Mouse (Mus musculus) layer of hippocampus, adult 11-12 months (tissue): ENCODE data around the gene B3gnt8.

Source experiments
- DNase-seq: peaks from one replicate; pipeline ENCODE4 v3.0.0; 2022; ENCODE audit warnings: low spot score

B3gnt8 gene

DNA sequence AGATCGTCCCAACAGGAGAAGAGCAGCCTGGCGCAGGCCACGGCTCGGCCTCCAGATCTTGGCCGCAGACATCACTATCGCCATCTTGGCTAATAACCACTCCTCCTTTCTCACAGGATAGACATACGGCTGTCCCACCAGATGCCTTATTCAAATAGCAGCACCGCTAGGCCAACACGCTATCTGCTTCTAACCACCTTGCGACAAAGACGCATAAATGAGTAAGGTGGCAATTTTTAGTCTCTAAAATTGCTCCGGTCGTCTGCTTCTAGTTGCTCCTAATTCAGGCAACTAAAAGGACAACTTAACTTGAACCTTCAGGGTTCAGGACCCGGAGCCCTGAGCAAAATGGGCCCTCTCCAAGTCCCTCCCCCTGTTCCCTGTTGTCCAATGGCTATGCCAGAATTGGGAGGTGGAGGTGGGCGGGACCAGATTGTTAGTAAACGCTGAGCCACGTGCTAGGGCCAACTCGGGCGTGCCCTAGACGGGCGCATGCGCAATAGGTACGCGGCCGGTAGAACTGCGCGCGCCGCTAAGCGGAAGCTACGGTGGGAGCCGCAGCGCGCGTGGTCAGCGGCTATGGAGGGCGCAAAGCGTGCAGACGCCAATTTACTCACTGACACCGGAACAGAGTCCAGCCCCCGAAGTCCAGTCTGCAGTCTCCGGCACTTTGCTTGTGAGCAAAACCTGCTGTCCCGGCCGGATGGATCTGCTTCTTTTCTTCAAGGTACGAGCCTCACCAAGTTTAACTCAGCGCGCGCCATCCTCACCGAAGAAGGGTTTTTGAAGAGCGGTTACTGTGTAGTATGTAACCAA is 32.4 kb downstream of the B3gnt8 start, which contains the start of the genes Bckdha and Exosc5:
Bckdha (minus strand) TSS at position 325 of the 816 bp plus-strand sequence.
Exosc5 (plus strand) TSS at position 508 of the 816 bp plus-strand sequence.
- DNase-seq: peak; percentile 100

DNA sequence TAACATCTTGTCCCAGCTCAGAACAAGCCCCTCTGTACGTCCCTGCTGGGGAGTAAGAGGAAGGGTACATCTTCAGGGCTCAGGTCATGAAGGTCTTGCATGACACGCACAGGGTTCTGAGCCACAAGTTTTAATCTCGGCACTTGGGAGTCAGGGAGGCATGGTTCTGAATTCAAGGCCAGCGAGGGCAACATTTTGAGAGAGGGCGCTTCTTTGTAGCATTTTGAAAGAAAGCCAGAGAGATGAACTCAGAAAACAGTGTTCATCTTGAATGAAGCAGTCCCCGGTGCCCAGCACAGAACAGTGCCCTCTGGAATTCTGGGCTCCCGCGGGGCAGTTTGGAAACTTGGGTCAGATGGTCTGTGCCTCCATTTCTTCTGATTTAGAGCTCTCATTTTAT is 39.9 kb downstream of the B3gnt8 start:
- DNase-seq: no peak

DNA sequence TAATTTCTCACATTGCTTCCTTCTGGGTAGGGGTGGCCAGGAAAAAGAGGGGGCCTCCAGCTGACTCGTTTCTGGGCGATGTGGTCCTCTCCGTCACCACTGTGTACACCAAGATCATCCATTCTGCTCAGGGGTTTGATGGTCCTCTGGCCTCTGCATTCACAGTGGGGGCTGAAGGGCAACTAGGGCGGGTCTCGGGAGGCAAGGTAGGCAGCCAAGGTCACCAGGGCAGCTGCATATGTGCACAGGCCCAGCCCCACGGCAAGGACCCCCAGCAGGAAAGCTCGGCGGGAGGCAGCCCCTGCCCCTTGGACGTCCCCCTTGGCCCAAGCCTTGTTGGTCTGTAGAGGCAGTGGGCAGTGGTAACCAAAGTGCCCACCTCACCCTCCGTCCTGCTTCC is 42.7 kb downstream of the B3gnt8 start:
- DNase-seq: no peak

DNA sequence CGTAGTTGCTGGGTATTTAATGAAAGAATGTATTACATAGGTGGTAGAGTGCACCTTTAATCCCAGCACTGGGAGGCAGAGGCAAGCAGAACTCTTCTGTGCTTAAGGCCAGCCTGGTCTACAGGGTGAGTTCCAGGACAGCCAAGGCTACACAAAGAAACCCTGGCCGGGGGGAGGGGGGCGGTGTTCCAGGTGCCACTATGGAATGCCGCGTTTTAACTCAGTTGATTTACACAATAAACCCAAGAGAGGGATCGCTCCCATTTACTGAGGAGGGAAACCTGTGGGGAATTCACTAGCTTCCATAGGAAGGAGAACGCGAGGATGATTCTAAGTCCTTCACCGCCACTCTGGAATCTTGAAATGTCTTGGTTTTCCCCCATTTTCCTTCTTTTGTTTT is 43.2 kb downstream of the B3gnt8 start:
- DNase-seq: no peak

DNA sequence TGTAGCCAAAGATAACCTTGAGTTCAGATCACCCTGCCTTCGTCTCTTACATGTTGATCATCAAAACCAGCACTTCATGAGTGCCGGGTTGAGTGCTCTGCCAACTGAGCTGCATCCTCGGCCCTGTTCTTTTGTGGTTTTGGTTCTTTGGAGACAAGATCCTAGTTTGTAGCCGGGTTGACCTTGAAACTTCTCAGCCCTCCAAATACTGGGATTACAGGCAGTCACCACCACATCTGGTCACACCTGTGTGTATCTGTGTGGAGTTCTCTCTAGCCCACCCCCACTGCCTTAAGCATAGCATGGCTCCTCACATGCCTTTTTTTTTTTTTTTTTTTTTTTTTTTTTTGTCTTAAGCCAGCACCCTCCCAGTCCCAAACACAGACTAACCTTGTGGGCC is 43.6 kb downstream of the B3gnt8 start:
- no peak for DNase-seq

DNA sequence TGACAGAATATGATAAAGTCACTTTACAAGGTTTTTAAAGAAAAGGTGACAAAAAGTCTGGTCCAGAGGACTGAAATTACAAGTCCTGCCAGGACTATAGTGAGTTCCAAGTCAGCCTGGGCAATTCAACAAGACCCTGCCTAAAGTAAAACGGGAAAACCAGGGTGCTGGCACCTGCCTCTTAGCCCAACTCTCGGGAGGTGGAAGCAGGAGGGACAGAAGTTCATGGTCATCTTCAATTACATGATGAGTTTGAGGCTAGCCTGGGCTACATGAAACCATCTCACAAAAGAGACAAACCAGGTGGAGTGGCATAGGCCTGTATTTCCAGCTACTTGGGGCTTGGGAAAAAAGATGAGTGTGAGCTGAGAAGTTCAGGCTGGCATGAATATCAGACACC is 45.2 kb downstream of the B3gnt8 start:
- DNase-seq: no peak

DNA sequence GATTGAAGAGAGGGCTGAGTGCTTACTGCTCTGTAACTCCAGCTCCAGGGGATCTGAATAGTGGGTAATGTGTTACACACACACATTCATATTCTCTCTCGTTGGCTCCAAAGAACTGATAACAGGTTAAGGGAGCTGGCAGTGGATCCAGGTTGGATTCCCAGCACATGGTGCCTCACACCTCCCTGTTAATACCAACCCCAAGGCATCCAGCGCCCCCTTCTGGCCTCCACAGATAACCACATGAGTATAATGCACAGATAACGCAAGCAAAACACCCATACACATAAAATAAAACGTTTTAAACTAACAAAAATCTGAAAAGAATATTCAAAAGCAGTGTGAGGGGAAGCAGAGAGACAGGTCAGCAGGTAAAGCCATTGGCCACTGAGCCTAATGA is 46.0 kb downstream of the B3gnt8 start:
- DNase-seq: no peak

DNA sequence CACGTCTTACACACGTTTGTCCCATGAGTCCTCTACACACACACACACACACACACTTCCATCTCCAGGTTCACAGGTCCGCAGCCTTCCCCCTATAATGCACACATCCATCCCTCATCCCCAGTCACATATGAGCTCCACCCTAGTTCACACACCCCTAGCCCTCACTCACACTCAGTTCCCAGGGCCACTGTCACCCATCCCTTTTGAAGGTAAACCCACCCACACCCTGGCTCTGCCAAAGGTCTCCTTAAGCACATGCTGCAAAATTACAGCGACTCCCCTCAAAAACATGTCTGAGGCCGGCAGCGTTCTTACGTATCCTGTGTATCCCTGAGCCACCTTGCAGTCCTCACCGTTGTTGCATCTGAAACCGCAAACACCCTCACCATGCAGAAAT is 47.8 kb downstream of the B3gnt8 start:
- no peak for DNase-seq

DNA sequence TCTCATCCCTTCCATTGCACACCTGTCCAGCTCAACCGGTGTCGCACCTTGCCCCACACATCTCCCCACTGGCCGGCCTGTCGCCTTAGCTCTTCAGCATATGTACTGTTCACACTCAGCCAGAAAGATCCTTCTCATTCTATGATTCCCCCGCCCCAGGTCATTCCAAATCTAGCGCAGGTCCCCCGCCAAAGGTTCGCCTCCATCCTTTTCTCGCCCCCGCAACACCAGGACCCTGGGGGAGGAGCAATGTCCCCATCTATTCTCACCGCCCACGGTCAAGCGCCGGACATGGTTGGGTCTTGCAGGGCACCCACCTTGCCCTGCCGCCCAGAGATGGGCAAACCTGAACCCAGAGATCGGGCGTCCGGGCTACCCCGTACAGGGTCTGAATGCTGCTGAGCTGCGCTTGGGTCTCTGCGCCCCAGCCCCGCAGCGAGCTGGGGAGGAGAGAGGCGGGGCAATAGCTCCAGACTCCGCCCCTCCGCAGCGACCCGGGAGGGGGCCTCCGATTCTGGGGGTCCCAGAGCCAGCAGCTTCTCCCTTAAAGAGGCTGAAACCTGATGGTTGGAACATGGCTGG is 48.4 kb downstream of the B3gnt8 start, which contains the start of gene Tmem91:
Tmem91 (minus strand) TSS at position 448 of the 582 bp plus-strand sequence.
- no peak for DNase-seq

DNA sequence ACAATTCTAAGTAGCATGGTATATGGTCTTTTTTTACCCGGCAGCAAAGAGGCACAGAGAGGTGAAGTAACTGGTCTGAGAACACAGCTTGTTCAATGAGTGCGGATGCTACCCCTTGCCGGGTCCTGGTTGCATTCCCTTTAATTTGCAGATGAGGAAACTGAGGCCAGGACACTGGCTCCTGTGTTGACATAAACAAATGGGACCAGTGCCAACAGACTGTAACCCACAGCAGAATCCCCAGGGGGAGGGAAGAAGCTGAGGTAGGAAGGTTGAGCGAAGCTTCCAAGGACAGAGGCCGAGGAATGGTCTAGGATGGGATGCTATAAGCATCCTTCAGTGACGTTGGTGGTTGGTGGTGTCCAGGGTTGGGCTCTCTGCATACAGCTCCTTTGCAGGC is 49.0 kb downstream of the B3gnt8 start:
- DNase-seq: no peak

DNA sequence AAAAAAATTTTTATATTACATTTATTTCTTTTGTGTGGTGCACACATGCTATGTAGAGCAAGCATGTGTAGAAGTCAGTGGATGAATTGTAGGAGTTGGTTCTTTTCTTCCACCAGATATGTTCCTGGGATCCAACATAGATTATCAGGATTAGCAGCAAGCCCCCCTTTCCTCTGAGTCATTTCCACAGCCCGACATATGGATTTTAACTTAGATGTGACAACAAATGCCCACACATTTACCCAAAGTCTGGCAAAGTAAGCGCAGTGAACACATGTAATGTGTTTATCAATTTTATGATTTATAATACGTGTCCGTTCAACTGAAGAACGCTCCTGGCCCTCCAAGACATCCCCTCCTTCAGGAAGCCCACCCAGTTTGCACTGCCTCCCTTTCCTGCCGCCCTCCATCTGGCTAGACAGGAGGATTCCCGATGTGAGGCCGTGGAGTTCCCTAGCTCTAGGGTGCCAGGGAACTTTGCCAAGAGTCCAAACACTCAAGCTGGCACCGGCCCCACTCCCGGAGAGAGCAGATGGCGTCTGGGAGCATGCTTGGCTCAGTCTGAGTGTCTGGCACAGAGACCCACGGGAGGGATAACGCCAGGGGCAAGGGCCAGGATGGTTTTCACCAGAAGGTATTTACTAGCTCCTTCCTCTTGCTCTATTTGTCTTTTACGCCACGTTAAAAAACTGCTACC is 49.8 kb downstream of the B3gnt8 start:
- DNase-seq: peak; percentile 91

DNA sequence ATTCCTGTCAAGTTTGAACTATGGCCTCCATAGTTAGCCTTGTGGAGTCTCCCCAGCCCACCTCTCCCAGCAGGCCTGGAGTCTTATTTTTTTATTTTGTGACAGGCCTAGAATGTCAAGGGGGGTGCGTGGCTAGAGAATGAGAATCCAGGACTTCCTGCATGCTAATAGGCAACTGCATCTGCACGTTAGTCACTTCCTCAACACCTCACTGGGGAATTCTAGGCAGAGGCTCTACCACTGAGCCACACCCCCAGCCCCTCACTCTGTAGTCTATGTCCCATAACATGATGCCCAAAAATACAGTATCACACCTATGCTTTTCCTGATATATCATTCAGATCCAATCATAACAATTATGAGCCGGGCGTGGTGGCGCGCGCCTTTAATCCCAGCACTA is 50.6 kb downstream of the B3gnt8 start:
- DNase-seq: no peak

DNA sequence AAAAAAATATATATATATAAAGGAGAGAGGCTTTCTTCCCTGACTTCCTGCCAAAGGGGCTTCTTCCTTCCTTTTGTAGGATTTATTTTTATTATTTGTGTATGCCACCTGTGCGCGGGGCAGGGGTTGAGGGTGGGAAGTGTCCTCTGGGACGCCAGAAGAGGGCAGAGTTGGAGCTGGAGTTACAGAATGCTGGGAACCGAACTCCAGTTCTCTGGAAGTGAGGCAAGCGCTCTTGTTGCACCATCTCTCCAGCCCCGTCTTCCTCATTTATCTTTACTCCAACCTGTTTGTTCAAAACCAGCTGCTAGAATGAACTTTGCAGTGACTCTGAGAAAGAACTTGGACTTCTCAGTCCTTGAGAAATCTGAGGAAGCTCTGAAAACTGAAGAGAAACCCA is 53.5 kb downstream of the B3gnt8 start:
- no peak for DNase-seq

DNA sequence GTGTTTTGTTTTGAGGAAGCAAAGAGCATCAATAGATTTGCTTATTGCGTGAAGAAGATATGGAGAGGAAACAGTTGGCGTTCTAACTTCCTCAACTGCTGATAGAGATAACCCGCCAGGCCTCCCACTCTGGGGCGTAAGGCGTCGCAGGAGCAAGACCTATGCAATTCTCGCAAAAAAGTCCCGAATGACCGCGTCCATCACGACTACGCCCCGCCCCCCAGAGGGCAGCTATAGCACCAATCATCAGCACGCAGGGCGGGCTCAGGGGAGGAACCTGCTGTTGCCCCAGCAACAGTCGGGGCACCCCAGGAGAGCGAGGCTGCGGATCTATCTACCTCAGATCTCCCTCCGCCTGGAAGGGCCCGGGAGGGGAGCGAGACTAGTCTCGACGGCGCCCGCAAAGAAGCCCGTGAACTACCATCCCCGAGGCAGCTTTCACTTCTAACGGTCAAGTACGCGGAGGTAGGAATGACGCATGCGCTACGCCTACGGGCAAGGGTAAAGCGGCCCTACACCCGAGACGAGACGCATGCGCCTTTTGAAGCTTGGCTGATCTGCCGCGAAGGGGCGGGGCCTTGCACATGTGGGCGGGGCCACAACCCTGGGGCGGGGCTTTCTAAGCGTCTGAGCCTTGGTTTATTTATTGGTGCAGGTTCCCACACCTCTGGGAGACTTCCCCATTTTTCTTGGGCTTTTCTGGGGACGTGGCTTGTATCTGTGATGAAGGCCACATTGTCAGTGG is 54.2 kb downstream of the B3gnt8 start, which contains the start of gene B9d2:
B9d2 (plus strand) TSS at position 267 of the 745 bp plus-strand sequence.
- peak; percentile 96 for DNase-seq

DNA sequence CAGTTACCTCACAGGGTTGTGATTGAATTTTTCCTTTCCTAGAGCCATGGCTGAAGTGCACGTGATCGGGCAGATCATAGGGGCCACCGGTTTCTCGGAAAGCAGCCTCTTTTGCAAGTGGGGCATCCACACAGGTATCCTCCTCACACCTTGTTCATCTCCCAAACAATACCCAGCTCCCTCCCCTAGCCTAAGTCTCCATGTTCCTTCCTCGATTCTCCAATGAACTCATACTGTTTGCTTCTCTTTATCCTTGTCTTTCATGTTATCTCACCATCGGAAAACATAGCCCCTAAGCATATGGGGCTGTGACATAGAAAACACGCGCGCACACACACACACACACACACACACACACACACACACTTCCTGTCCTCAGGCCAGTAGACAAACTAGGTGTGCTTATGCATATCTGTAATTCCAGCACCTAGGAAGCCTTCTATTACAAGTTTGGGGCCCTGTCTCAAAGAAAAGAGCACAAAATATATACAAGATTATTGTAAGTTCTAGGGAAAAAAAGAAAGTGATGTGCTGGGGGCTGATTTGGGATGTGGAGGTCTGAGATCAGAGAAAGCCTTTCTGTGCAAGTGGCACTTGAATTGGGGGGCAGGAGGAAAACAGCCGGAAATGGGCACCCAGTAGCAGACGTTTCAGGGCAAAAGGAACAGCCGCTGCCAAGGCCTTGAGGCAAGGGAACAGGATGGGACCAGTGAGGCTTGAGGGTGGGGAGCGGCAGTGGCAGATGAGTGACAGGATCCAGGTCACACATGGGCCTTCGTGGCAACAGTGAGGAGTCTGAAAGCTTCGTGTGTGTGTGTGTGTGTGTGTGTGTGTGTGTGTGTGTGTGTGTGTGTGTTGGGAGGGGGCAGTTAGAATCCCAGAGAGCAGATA is 55.1 kb downstream of the B3gnt8 start:
- DNase-seq: no peak

DNA sequence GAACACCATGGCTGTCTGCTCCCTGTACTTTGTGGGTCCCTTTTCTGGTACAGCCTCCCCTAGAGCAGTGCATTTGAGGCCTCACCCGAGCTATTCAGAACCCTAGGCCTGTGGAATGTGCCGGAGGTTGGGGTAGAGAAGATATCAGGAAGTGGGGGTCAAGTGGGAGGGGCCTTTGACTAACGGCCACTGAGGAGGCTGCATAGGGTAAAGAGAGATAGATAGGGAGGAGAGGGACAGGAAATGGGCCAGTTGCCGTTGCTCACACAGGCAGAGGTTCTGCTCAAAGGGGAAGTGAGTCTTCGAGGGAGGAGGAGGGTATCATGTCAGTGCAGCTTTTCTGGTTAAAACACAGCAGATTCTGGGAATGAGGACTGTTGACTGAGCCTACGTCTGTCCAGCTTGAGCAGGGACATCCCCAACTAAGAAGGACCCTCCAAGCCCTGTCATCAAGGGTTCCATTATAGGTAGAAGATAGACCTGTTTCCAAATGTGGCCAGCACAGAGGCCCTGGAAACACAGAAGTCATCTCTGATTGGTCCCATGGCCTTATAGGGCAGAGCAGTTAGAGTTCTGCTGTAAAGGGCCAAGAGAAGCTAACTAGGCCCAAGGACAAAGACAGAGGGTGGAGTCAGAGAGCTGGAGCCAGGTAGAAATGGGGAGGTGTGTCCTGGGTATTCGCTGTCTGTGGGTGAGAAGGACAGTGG is 57.2 kb downstream of the B3gnt8 start:
- DNase-seq: no peak

DNA sequence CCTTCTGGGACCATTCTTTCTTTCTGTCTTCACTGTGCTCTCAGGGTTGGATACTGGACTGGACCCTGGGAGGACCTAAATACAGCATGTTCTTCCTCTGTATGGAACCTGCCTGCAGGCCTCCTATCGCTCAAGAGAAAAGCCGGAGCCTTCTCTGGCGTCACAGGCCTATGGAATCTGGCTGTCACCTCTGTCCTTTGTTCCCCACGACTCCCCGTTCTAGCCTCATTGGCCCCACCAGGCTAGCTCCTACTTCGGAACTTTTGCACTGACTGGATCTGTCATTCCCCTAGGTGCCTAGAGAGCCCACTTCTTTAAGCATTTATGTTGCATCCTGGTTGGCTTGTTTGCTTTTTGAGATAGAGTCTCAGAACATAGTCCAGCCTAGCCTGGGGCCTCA is 58.2 kb downstream of the B3gnt8 start:
- DNase-seq: no peak
